Mouse (Mus musculus): ENCODE results near the gene Slc4a2.
A peak's percentile ranks its signal among the peaks of the same experiment; 100 is the strongest.

Slc4a2 gene

DNA sequence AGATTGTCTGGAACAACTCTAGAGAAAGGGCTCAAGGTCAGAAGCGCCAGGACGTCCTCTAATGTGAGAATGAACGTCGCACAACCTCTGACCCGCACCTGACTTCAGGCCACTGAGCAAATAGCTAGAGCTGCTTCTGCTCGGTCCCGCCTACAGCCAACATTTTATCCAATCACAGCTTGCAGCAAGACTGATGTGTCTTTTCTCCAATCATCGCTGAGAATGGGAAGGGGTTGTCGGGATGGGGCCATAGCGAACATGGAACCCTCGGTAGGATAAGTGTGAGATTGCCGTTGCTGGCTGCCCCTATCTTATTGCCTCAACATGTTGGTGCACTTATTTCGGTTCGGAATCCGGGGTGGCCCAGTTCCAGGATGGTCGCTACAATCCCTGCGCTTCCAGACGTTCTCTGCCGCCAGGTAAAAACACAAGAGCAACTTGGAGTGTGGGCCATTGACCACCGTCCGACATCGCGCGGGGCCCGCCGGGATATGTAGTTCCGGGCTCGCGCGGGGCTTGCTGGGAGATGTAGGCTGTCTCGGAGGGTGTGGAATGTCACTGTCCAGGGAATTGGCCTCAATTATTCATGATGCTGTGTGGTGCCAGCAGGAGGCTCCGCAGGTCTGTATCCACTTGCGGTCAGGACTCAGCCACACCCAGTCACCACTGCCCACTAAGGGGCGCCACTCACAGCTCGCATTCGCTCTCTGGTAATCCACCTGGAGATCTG lies 29.3 kb upstream of the Slc4a2 start:
- peak; percentile 96 for DNase-seq

DNA sequence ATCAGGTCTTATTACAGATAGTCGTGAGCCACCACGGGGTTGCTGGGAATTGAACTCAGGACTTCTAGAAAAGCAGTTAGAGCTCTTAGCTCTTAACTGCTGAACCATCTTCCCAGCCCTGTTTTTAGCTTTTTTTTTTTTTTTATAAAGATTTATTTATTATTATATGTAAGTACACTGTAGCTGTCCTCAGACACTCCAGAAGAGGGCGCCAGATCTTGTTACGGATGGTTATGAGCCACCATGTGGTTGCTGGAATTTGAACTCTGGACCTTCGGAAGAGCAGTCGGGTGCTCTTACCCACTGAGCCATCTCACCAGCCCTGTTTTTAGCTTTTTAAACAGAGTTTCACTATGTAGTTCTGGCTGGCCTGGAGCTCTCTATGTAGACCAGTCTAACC lies 27.4 kb upstream of the Slc4a2 start:
- DNase-seq = peak; percentile 19

GRCm38 (mm10) chr5:24399686-24400085 lies 24.0 kb upstream of the Slc4a2 start:
- no peak for DNase-seq

- no peak for DNase-seq
These were observed 23.3 kb upstream of the Slc4a2 start for GRCm38 (mm10) chr5:24400362-24400761.

GRCm38 (mm10) chr5:24400911-24401605 lies 22.6 kb upstream of the Slc4a2 start:
- no peak for DNase-seq

DNA sequence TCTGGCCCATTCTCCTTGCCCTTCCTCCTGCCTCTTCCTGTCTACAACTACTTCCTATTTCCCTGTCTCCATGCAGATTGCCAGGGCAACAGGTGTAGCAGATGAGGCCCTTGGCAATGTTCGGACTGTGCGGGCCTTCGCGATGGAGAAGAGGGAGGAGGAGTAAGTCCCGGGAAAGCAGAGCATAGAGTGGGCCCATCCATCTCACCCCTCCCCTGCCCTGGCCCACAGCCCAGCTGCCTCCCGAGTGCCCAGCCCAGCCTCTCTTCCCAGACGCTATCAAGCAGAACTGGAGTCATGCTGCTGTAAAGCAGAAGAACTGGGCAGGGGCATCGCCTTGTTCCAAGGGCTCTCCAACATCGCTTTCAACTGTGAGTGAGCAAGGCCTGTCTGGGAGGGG lies 21.7 kb upstream of the Slc4a2 start:
- no peak for DNase-seq

DNA sequence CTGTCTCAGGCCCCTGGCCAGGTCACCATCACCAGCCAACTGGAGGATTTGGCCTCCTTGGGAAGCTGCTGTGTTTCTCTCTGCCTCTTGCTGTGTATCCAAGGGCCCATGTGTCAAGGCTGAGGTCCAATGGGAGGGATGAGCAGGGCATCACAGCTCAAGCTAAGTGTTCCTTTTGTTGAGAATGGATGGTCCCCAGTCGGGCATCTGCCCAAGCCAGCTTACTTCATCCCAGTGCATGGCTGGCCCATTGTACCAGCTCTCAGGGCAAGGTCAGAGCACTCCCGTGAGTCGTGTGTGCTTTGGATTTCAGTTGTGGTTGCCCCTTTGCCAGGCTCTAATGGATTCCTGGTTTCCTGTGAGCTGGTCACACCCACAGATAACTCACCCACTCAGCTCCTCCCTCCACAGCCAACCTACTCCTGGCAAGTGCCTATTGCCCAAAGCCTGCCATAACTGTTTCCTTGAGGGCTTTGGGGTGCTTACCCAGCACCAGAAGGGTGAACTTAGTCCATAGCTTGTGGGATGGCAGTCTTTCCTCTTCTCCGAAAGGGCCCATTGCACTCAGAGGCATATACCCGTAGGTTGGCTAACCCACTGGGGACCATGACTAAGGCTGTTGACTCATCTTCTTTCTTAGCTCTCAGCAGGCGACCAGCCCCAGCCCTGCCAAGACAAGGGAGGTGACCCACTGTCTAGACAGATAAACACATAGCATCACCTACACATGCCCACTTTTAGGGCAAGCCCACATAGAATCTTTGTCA lies 18.9 kb upstream of the Slc4a2 start:
- DNase-seq = no peak

GRCm38 (mm10) chr5:24405389-24405876 lies 18.2 kb upstream of the Slc4a2 start:
- no peak for DNase-seq

DNA sequence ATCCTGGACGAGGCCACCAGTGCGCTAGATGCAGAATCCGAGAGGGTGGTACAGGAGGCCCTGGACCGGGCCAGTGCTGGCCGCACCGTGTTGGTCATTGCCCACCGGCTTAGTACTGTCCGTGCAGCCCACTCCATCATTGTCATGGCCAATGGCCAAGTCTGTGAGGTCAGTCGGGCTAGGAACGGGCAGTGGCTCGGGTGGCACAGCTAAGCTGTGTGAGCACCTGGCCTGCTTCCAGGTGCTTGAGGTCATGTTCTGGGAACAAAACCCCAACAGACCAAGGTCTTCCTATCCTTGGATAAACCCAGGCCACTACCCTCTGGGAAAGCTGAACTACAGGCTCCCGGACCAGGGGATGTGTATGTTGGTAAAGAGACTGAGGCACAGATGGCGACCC lies 15.0 kb upstream of the Slc4a2 start:
- DNase-seq = no peak

- DNase-seq = no peak
These were observed 14.2 kb upstream of the Slc4a2 start for GRCm38 (mm10) chr5:24409466-24409865.

DNA sequence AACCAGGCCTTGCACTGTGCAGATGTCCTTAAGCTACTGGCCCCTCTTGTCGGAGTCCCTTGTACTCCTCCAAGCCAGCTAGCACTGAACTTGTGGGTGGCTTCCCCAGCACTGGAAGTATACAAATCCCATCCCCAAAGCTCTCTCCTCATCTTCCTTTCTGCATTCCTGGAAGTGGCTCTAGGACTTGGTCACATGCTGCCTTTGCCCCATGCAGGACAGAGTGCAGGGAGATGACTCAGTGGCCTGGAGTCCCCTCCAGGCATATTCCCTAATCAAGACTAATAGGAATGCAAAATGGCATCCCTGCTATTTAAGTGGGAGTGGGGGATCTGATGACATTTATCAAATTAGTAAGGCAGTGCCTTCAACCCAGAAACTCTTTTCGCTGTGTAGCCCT lies 11.6 kb upstream of the Slc4a2 start:
- DNase-seq = no peak

DNA sequence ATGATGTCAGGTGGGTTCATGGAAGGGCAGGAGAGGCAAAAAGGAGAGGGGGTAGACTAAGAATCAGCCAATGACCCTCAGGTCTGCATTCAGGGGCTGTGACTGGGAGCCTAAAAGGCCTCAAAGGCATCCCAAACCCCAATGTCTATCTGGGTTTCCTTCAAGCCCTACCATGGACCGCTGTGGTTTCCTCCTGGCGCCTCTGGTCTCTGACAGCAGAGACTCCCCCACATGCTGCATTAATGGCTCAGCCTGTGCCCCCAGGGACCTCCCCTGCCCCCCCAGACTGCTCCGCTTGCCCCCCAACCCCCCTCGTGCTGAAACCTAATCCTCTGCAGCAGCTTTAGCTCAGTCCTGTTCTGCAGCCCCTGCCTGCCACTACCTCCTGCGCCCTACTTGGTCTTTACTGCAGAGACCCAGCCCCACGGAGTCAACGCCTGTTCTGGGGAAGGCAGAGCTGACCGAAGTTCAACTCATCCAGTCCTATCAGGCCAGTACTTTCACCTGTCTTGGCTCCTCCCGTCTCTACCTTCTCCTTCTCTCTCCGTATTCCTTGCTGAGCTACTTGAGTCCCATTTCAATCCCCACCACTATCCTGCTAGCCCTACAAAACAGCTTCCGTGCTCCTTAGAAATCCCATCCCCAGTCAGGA lies 10.5 kb upstream of the Slc4a2 start, which contains the start of gene Asic3:
TSS of gene Asic3 (plus strand) at position 351 of the 652 bp plus-strand sequence.
- no peak for DNase-seq

- DNase-seq = no peak
These were observed 9.7 kb upstream of the Slc4a2 start for GRCm38 (mm10) chr5:24413938-24414337.

- peak; percentile 75 for DNase-seq
These were observed 7.4 kb upstream of the Slc4a2 start for GRCm38 (mm10) chr5:24416222-24416736.

DNA sequence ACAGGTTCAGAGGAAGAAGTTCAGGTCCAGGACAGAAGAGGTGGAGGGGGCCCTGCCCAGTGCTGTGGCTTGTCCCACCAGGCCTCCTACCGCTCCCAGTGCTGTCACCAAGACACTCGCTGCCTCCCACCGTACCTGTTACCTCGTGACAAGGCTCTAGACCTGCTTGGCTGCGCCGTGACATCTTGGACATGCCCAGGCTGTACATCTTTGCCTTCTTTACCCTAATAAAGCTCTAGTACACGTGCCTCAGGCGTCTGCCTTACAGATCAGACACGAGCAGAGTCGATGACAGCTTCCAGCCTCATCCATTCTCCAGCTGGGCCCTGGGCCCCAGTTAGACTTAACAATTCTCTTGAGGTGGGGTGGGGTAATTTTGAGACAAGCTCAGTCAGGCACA lies 6.0 kb upstream of the Slc4a2 start:
- no peak for DNase-seq

DNA sequence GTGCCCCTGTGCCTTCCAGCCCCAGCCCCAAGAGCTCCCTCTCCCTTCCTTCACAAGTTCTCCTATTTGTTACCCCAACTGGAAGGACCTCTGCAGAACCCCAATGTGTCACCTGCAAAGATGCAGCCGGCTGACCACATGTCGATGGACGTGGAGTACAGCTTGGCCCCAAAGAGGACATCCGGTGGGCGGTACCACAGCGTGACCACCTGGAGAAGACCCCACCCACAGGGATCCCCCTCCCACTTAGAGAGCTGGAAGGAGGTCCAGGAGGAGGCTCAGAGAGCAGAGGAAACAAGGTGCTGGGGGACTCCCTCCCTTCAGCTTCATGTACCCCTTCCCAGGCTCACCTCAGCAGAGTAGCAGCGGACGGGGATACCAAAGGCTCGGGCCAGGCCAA lies 3.3 kb upstream of the Slc4a2 start:
- DNase-seq = no peak

DNA sequence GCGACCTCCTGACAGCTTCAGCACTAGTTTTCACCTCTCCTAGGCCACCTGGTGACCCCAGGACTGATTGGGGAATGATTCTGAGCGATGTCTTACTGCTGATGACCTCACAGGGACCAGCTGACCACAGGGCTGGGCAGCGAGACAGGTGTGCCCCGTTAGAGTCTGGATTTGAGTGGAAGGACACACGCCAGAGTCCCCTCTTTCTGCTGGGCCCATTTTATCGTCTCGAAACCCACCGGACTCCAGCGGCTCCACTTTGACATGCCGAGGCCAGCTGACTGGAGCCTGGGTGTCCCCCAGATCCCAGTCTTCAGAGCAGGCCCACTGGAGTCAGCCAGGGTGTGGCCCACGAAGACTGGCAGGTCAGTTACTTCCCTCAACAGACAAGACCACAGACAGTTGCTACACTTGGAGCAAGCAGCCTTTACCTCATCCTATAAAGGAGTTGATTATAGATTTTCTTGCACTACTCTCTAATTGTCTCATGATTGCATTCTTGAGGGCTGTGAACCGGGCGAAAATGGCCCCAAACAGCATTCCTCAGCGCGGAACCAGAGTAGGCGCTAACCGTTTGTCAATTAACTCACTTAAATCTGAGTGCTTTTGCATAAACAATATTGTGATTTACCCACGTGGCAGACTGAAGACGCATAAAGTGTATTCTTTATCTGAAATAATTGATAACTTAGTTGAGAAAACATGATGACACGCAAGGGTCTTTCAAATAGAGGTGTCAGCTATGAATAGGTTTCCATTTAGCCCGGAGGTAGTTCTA lies 556 bp downstream of the Slc4a2 start:
- DNase-seq = no peak

- DNase-seq = peak; percentile 81
These were observed 1.3 kb downstream of the Slc4a2 start for GRCm38 (mm10) chr5:24424861-24425411.

DNA sequence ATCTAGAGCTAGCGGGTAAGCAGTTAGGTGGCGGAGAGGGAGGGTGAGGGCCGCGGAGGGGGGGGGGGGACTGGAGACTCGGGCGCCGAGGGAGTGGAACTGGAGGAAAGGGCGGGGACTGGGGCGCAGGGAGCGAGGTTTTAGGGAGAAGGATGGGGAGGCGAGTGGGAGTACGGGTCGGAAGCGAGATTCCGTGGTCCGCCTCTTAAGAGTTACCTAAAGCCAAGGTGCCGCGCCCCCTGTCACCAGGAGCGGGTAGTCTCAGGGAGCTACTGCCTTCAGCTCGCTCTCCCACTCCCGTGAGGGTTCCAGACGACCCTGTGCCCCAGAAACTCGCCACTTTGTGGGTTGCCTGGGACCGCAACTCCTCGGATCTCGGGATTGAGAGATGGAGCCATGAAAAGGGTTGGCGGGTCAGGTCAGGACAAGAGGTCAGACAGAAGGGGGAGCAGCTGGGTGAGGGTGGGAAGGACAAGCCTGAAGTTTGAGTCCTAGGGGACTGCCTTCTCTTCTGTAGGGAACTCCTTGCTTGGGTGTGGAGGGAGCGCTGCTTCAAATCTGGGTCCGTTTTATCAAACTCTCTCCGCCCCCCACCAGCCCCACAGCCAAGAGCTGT lies 1.9 kb downstream of the Slc4a2 start:
- DNase-seq = no peak

DNA sequence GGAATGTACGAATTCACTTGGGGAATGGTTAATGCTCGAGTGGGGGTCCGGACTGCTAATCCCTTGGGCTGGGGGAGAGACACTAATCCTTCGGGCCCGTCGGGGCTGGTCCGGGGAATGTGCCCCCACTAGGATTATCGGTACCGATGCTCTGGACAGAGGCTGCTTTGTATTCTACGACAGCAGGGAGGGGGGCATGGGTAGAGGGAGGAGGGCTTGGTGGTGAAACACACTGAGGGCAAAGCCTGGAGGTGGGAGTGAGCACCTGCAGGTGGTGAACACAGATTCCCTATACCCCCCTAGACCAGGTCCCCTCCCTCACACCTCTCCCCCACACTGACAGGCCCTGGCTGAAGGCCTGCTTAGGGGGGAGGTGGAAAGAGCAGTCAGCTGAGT lies 2.4 kb downstream of the Slc4a2 start:
- peak; percentile 69 for DNase-seq

Measured in cerebellum, adult 11-12 months (tissue).